Mouse (Mus musculus): ENCODE results near the gene Pa2g4. TPM values are rescaled to one million over a fixed set of nuclear protein-coding genes. Genes with fewer than 3 reads are reported as not detected.
"Not testable (repeated sequence)": the region's sequence is repeated elsewhere in the genome, so short reads cannot be mapped to it uniquely, and the experiment has no call there.

Gene Pa2g4
- total RNA-seq, 2 experiments from 2014 or later: 58.3 TPM

- DNase-seq (ENCODE audit: low spot score in 2 of 2): no peak
Observed at GRCm38 (mm10) chr10:128579731-128580130, 13.9 kb upstream of the Pa2g4 start.

GRCm38 (mm10) chr10:128579298-128579697, 13.5 kb upstream of the Pa2g4 start:
- no peak for DNase-seq (ENCODE audit: low spot score in 2 of 2)

- no peak for DNase-seq (ENCODE audit: low spot score in 2 of 2)
Observed at GRCm38 (mm10) chr10:128578330-128578729, 12.5 kb upstream of the Pa2g4 start.

- no peak for DNase-seq (ENCODE audit: low spot score in 2 of 2)
Observed at GRCm38 (mm10) chr10:128575063-128575462, 9.3 kb upstream of the Pa2g4 start.

- peak in 1 of 2 experiments; percentile 26 for DNase-seq (ENCODE audit: low spot score in 2 of 2)
Observed at GRCm38 (mm10) chr10:128565206-128565787, 490 bp downstream of the Pa2g4 start.

GRCm38 (mm10) chr10:128563544-128563943, 2.2 kb downstream of the Pa2g4 start:
- DNase-seq (ENCODE audit: low spot score in 2 of 2): no peak

GRCm38 (mm10) chr10:128556963-128557362, 8.8 kb downstream of the Pa2g4 start:
- DNase-seq (ENCODE audit: low spot score in 2 of 2): no peak

GRCm38 (mm10) chr10:128556286-128556685, 9.5 kb downstream of the Pa2g4 start:
- no peak for DNase-seq (ENCODE audit: low spot score in 2 of 2)

- not testable (repeated sequence) for DNase-seq (ENCODE audit: low spot score in 2 of 2)
Observed at GRCm38 (mm10) chr10:128555567-128555966, 10.2 kb downstream of the Pa2g4 start.

GRCm38 (mm10) chr10:128550144-128550823, 15.5 kb downstream of the Pa2g4 start:
- DNase-seq (ENCODE audit: low spot score in 2 of 2): not testable (repeated sequence)

- DNase-seq (ENCODE audit: low spot score in 2 of 2): not testable (repeated sequence)
Observed at GRCm38 (mm10) chr10:128549682-128550057, 16.1 kb downstream of the Pa2g4 start.

GRCm38 (mm10) chr10:128548947-128549681, 16.7 kb downstream of the Pa2g4 start, which contains the start of gene Rpl41:
Gene Rpl41 (minus strand): TSS chr10:128549305.
- DNase-seq (ENCODE audit: low spot score in 2 of 2): peak; percentile 84 to 90

- DNase-seq (ENCODE audit: low spot score in 2 of 2): peak in 1 of 2 experiments; percentile 40
Observed at GRCm38 (mm10) chr10:128548051-128548791, 17.6 kb downstream of the Pa2g4 start.

GRCm38 (mm10) chr10:128547361-128548032, 18.3 kb downstream of the Pa2g4 start, which contains the start of gene Zc3h10:
Gene Zc3h10 (minus strand): TSS chr10:128547774.
- DNase-seq (ENCODE audit: low spot score in 2 of 2): peak; percentile 95

- DNase-seq (ENCODE audit: low spot score in 2 of 2): no peak
Observed at GRCm38 (mm10) chr10:128546787-128547186, 19.0 kb downstream of the Pa2g4 start.

- DNase-seq (ENCODE audit: low spot score in 2 of 2): no peak
Observed at GRCm38 (mm10) chr10:128546361-128546760, 19.4 kb downstream of the Pa2g4 start.

GRCm38 (mm10) chr10:128545570-128545898, 20.3 kb downstream of the Pa2g4 start:
- DNase-seq (ENCODE audit: low spot score in 2 of 2): no peak

GRCm38 (mm10) chr10:128544674-128545569, 20.9 kb downstream of the Pa2g4 start:
- DNase-seq (ENCODE audit: low spot score in 2 of 2): no peak

- DNase-seq (ENCODE audit: low spot score in 2 of 2): no peak
Observed at GRCm38 (mm10) chr10:128544151-128544657, 21.6 kb downstream of the Pa2g4 start.

GRCm38 (mm10) chr10:128543100-128543499, 22.7 kb downstream of the Pa2g4 start:
- DNase-seq (ENCODE audit: low spot score in 2 of 2): no peak
